Mouse (Mus musculus) B cell, adult 62 days (primary cell): ENCODE data around the gene Ccdc87. TPM values are rescaled to one million over a fixed set of nuclear protein-coding genes. Genes with fewer than 3 reads are reported as not detected.

Source experiments
- total RNA-seq: library from RNA; stranded (reverse); gene quantifications from 4 replicates; pipeline ENCODE4 v1.2.4, GENCODE M21; 2023

Ccdc87 gene
- not detected in 4 replicates for total RNA-seq

DNA sequence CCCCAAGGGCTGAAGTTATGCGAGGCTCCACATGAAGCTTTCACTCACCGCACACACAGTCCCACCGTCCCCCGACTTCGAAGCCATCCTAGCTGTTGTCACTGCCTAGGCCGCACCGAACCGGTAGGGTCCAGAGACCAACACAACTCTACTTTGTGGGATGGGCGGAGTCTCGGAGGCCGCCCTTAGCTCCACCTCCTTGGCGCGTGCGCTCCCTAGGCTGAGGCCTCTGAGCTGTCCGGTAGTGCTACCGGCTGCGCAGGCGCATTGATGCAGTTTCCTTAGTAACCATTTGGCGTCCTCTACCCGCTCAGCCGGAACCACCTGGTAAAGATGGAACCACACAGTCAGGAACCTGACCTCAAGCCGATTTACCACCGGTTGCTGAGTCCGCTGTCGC is at the start of gene Ccdc87, which contains the start of gene Ccs:
Gene Ccdc87 (plus strand): TSS at position 218 of the 400 bp plus-strand sequence.
Gene Ccs (minus strand): TSS at position 184 of the 400 bp plus-strand sequence.

DNA sequence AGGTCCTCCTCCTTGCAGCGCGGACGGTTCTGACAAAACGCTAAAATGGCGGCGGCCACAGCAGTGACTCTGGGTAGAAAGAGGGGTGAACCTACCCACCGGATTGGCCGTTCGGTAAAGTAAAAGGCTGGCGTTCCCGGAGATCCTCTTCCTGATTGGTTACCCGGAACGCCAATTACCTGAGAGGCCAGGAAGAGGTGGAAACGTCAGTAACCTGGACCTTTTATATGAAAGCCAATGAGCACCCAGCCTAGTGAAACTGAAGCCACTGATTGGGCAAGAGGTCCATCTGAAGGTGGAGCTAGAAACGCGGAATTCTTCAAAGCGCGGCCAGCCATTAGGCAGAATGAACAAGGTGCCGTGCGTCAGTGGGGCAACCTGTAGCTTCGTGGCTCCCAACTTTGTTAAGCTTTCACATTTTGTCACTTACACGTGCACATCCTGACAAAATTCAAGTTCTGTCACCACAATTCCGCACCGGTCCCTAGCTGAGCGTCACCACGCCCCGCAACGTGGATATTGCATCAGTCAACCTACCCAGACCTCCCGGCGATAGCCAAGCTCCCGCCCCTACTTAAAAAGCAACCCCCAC is 45.2 kb upstream of the Ccdc87 start, which contains the start of gene Rbm4:
Gene Rbm4 (minus strand): TSS at position 71 of the 592 bp plus-strand sequence.

DNA sequence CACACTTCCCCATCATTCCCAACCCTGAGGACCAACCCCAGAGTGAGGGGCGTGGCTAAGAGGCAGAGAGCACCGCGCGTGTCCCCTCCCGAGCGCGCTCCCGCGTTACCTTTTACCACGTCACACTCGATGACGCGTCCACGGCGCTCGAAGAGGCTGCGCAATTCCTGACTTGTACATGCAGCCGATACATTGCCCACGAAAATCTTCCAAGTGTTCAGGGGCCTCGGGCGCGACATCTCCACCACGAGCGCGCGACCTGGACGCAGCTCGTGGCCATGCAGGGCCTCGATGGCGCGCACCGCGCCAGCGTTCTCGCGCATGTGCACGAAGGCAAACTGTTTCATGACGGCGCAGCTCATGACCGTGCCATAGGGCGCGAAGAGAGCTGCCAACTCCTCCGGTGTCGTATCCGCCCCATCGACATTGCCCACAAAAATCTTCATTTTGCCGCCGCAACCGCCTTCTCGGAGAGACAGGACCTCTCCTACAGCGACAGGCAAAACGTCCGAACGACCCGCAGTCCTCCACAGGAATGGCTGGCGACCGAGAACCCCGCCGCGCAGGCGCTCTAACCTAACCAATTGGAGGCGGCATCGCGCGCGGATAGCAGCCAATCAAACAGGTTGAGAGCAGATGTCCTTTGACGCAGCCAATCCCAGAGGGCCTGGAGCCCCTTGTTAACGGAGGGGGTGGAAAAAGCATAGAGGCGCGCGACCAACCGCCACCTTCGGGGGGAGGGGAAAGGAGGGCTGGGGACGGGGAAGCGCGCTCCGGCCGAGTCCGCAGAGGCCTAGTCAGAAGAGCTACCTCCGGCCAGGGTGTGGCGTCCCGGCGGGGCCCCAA is 27.9 kb upstream of the Ccdc87 start, which contains the start of the genes Gm21992 and Rbm14:
Gene Gm21992 (minus strand): TSS at position 550 of the 846 bp plus-strand sequence.
Gene Rbm14 (minus strand): TSS at position 572 of the 846 bp plus-strand sequence.

DNA sequence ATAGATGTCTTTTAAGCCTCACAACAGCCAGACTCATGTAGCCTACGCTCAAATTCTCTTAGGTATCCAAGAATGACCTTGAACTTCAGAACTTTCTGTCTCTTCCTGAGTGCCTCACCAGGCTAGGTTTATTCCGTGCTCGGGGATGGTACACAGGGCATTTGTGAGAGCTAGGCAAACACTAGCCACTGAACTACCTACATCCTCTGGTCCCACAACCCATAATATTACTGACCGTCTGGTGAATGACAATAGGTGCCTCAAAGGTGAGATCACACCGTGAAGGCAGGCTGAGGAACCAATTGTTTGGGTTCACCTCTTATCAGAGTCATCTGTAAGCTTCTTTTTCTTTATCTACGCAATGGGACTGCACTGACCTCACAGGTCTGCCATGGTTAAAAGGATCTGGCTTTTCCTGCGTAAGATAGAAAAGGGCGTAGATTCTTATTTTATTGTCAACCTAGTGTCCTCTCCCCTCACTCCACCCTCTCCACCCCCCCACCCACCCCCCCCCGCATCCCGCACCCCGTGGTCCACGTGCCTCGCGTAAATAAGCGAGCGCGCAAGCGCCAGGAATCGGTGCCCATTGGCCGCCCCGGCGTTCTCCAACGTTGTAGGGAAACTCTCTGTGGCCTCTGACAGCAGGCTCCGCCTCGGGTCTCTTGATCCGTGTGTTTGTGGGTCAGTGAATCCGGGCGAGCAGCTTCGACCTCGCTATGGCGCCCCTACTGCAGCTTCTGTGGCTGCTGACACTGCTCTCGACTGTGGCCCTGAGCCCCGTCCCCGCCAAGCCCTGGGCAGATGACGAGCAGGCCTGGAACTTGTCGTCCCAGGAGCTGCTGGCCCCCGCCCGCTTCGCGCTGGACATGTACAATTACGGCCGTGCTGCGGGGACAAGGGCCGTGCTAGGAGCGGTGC is 15.6 kb downstream of the Ccdc87 start, which contains the start of gene Ctsf:
Gene Ctsf (plus strand): TSS at position 579 of the 918 bp plus-strand sequence.

DNA sequence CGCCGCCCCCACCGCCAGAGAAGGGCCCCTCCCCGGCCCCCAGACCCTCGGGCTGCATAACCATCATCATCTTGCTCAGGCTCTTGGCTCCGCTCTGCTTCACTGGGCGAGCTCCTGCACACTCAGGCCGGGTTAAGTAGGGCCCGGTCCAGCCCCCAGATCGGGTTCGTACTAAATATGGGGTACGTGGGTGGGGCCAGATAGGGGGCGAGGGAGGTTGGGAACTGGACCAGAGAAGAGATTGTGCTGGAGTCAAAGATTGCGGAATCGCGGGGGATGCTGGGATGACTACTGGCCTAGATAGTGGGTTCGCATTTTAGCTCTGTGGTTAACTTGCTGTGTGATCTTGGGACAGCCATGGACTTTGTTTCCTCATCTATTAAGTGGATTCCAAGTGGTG is 38.6 kb downstream of the Ccdc87 start, which contains the start of gene Actn3:
Gene Actn3 (minus strand): TSS at position 125 of the 400 bp plus-strand sequence.

DNA sequence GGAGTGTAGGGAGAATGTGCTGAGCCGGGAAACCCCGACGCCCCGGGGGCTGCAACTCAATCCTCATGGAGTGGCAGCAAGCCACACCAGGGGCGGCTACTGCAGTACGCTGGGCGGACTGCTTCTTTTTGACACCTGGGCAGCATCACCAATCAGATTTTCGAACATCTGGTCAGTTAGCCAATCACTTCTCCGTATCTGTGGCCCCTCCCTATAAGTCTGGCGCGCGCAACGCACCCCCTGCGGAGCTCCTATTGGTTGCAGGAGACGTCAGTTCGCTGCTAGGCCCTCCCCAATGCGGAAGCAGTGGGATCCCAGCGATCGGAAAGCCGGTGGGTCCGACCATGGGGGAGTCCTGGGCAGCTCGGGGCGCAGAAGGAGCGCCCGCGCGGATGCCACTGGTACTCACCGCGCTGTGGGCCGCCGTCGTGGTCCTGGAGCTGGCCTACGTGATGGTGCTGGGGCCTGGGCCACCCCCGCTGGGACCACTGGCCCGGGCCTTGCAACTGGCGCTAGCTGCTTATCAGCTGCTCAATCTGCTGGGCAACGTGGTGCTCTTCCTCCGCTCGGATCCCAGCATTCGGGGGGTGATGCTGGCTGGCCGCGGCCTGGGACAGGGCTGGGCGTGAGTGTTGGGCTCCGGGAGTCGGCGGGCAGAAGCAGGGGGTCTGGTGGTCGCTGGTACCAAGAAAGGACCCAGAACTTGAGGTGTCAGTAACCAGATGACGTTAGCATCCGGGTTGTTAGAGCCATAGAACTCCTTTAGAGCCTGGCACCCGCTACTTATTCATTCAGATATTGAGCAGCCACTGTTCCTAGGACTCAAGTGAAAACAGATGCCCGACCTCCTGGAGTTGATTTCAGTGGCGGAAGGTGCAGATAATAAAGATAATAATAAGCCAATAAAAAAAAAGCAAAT is 39.5 kb downstream of the Ccdc87 start, which contains the start of gene Zdhhc24:
Gene Zdhhc24 (plus strand): TSS at position 264 of the 919 bp plus-strand sequence.

Other genes starting within 250 kb of the Ccdc87 start
- 0.30 to 0.46 TPM (median 0.32 TPM) in 4 replicates for gene Lrfn4, start 223.7 kb upstream of the Ccdc87 start, total RNA-seq
- gene Rce1, start 213.7 kb upstream of the Ccdc87 start, total RNA-seq = 47.0 to 56.9 TPM (median 51.6 TPM) in 4 replicates
- gene Gm960, start 140.7 kb upstream of the Ccdc87 start, total RNA-seq = not detected in 4 replicates
- gene Sptbn2, start 128.2 kb upstream of the Ccdc87 start, total RNA-seq = not detected in 4 replicates
- 22.6 to 30.4 TPM (median 26.7 TPM) in 4 replicates for gene Rbm4b, start 82.9 kb upstream of the Ccdc87 start, total RNA-seq
- 61.9 to 70.4 TPM (median 67.2 TPM) in 4 replicates for gene Rbm4, start 45.5 kb upstream of the Ccdc87 start, total RNA-seq
- gene Gm21992, start 27.8 kb upstream of the Ccdc87 start, total RNA-seq = 31.5 to 41.0 TPM (median 35.7 TPM) in 4 replicates
- gene Rbm14, start 27.7 kb upstream of the Ccdc87 start, total RNA-seq = 62.0 to 86.9 TPM (median 81.9 TPM) in 4 replicates
- 17.3 to 22.6 TPM (median 21.8 TPM) in 4 replicates for gene Ccs, start within 50 bp of the Ccdc87 start, total RNA-seq
- gene Ctsf, start 15.8 kb downstream of the Ccdc87 start, total RNA-seq = 0.88 to 1.8 TPM (median 1.5 TPM) in 4 replicates
- gene Actn3, start 38.5 kb downstream of the Ccdc87 start, total RNA-seq = not detected in 4 replicates
- 7.5 to 11.4 TPM (median 9.0 TPM) in 4 replicates for gene Zdhhc24, start 39.3 kb downstream of the Ccdc87 start, total RNA-seq
- 2.5 to 3.7 TPM (median 2.6 TPM) in 4 replicates for gene Bbs1, start 67.3 kb downstream of the Ccdc87 start, total RNA-seq
- 65.2 to 87.2 TPM (median 74.8 TPM) in 4 replicates for gene Dpp3, start 88.9 kb downstream of the Ccdc87 start, total RNA-seq
- 1.5 to 2.5 TPM (median 2.0 TPM) in 4 replicates for gene Peli3, start 103.8 kb downstream of the Ccdc87 start, total RNA-seq
- 24.7 to 38.8 TPM (median 33.6 TPM) in 4 replicates for gene Mrpl11, start 122.8 kb downstream of the Ccdc87 start, total RNA-seq
- not detected in 4 replicates for gene Npas4, start 150.9 kb downstream of the Ccdc87 start, total RNA-seq
- 2.2 to 7.1 TPM (median 4.2 TPM) in 4 replicates for gene Slc29a2, start 184.5 kb downstream of the Ccdc87 start, total RNA-seq
- 2.3 to 4.9 TPM (median 3.2 TPM) in 4 replicates for gene B4gat1, start 199.5 kb downstream of the Ccdc87 start, total RNA-seq
- 0.37 to 2.7 TPM (median 1.3 TPM) in 4 replicates for gene AC124502.3, start 199.5 kb downstream of the Ccdc87 start, total RNA-seq
- 59.2 to 73.9 TPM (median 68.5 TPM) in 4 replicates for gene Brms1, start 202.0 kb downstream of the Ccdc87 start, total RNA-seq
- 3.0 to 3.9 TPM (median 3.3 TPM) in 4 replicates for gene Rin1, start 211.1 kb downstream of the Ccdc87 start, total RNA-seq
- gene Cd248, start 228.7 kb downstream of the Ccdc87 start, total RNA-seq = not detected in 4 replicates
- 0.15 to 2.9 TPM (median 0.31 TPM) in 3 of 4 replicates, not detected in the other for gene Tmem151a, start 246.2 kb downstream of the Ccdc87 start, total RNA-seq
- 31.0 to 32.1 TPM (median 31.7 TPM) in 4 replicates for gene Yif1a, start 249.2 kb downstream of the Ccdc87 start, total RNA-seq